Mouse (Mus musculus): ENCODE data around the gene B2m.

The B2m gene

DNA sequence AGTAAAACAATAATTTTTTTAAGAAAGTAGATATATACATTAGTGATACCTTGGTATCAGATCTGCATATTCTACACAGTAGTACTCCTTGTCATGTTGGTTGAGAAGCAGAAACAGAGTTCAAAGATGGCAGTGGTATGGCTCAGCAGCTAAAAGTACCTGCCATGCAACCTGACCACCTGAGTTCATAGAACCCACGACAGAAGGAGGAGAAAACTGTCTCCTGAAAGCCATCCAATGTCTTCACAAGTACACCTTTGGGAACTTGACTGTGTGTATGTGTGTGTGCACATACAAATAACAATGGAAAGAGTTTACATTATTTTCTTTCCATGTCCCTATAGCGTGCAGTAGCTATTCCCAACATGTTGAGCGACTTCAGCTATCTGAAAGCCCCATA, 2.2 kb downstream of the B2m start:
- in situ Hi-C loops (cut with MboI): no loop called here

GRCm38 (mm10) chr2:122151221-122151620, 3.7 kb downstream of the B2m start:
- in situ Hi-C loops (cut with MboI): no loop called here

DNA sequence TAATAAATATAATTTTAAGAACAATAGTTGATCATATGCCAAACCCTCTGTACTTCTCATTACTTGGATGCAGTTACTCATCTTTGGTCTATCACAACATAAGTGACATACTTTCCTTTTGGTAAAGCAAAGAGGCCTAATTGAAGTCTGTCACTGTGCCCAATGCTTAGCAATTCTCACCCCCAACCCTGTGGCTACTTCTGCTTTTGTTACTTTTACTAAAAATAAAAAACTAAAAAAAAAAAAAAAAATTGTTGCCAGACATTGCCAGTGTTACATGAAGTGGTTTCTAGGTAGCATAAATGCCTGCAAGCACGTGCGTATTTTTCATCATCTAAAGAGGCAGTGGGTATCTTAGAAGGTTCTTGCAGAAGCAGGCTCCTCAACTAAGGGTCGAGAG, 5.4 kb downstream of the B2m start:
- in situ Hi-C loops (cut with MboI): no loop called here

- in situ Hi-C loops (cut with MboI): no loop called here
Observed at GRCm38 (mm10) chr2:122153681-122154365, 6.3 kb downstream of the B2m start.

DNA sequence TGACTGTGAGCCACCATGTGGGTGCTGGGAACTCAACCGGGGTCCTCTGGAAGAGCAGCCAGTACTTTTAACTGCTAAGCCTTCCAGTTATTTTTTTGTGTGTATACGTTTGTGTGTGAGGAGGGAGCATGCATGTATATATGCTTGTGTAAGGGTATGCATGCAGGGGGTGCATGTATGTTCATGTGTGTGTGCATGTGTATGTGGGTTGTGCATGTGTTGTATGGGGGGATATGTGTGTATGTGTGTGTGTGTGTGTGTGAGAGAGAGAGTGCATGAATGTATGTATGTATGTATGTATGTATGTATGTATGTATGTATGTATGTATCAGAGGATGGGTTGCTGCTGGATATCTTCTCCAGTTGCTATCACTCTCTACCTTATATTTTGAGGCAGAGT, 7.0 kb downstream of the B2m start:
- in situ Hi-C loops (cut with MboI): no loop called here

- in situ Hi-C loops (cut with MboI): no loop called here
Observed at GRCm38 (mm10) chr2:122155292-122155691, 7.8 kb downstream of the B2m start.

GRCm38 (mm10) chr2:122156051-122156700, 8.7 kb downstream of the B2m start:
- in situ Hi-C loops (cut with MboI): no loop called here

DNA sequence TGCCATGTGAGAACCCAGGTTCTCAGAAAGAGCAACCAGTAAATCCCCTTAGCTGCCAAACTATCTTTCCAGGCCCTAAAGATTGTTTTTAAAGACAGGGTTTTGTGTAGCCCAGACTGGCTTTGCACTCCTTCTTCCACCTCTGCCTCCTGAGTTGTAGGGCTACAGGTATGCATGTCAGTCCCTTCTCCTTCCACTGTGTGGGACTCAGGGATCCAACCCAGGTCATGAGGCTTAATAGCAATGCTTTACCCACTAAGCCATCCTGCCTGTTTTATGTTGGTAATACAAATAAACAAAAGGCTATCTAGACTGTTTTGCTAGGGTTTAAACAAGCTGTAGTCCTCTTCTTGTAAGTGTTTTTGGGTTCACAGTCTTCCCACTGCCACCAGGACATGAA, 10.1 kb downstream of the B2m start:
- in situ Hi-C loops (cut with MboI): no loop called here

DNA sequence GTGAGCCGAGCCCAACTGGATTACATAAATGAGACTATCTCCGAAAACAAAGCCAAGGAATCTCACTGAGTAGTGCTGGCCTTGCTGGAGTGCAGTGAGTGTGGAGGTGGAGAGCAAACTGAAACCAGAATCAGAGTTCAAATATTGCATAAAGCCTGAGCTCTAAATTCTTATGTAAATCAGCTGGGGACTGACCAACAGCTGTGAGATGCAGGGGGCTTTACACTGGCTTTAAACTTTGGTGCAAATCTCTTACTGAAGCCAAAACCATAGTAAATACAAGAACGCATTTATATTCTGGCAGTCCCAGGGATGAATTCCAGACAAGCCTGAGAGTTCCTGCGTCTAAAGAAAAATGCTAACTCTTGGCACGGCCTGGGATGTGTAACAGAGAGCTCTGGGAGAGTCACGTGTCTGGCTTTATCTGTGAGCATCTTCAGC, 10.9 kb downstream of the B2m start:
- in situ Hi-C loops (cut with MboI): no loop called here

DNA sequence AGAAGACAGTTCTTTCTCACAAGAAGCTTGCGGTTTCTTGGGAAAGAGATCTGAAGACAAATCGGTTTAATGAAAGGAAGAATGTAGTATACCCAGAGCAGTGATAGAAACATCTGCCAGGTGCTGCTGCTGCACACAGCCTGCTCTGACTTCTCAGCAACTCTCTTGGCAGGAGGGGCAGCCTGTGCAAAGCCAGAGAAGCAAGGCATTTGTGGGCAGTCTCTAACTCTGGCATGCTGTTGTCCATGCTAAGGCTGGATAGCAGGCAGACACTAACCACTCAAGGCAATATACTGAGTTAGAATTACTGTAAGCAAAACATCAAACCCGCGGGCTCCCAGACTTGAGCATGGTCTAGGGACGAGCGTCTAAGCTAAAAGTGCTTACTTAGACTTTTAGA, 12.2 kb downstream of the B2m start:
- in situ Hi-C loops (cut with MboI): loop anchor here (5.0 kb wide), 2 partner anchors 42 to 87 kb away; partner anchors contain the start of gene Spg11

GRCm38 (mm10) chr2:122160680-122161079, 13.2 kb downstream of the B2m start, which contains the start of gene Trim69:
TSS of gene Trim69 (plus strand) at chr2:122160700.
- in situ Hi-C loops (cut with MboI): loop anchor here (5.0 kb wide), 2 partner anchors 43 to 88 kb away; partner anchors contain the start of gene Spg11

GRCm38 (mm10) chr2:122161542-122161941, 14.1 kb downstream of the B2m start:
- in situ Hi-C loops (cut with MboI): loop anchor here (5.0 kb wide), 2 partner anchors 44 to 89 kb away; partner anchors contain the start of gene Spg11

- in situ Hi-C loops (cut with MboI): loop anchor here (5.0 kb wide), 2 partner anchors 45 to 90 kb away; partner anchors contain the start of gene Spg11
Observed at GRCm38 (mm10) chr2:122162529-122162928, 15.0 kb downstream of the B2m start.

DNA sequence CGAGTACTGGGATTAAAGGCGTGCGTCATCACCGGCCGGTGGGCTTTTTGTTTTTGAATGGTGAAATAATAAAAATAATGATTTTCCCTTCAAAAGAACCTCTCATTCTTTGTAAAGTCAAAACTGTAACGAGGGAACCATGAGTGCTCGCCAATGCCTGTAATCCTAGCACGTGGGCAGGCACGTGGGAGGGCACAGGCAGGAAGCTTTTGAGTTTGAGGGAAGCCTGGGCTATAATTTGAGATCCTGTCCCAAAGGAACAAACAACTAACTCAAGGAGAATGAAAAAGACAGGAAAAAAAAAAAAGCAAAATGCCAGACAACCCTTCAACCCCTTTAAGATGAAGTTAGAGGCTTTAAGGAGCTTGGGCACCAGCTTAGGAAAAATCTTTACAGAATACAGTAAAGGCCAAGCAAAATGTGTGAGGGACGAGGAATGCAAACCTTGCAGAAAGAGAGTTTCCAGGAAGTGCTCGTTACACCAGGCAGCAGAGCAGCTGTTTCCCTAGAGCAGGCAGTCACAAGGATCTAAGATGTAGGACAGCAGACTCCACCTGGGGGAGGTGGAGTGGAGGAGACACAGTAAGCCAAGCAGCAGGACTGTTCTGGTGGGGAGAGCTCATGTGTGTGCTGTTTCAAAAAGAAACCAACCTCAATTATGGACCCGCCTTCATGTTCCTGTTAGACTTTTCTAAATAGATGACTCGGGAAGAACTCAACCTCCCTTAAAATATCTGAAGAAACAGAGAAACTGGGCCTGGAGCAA, 16.1 kb downstream of the B2m start:
- in situ Hi-C loops (cut with MboI): loop anchor here (5.0 kb wide), 2 partner anchors 46 to 91 kb away; partner anchors contain the start of gene Spg11

DNA sequence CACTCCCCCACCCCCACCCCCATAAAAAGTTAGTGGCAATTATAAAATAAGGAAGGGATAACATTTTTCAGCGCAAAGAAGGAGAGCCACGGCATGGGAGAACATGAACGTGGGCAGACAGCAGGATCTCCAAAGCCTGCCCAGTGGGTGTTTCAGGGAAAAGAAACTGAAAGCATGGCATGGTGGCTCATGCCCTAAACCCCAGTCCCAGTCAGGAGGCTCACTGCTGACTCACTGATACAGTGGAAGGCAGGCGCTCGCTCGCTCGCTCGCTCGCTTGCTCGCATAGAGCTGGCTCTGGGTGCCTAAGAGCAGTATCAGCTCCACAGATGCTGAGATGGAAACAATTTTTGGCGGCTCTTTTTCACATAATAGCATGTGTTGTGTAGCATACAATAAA, 16.8 kb downstream of the B2m start:
- in situ Hi-C loops (cut with MboI): loop anchor here (5.0 kb wide), 2 partner anchors 47 to 92 kb away; partner anchors contain the start of gene Spg11

- in situ Hi-C loops (cut with MboI): no loop called here
Observed at GRCm38 (mm10) chr2:122171292-122171691, 23.8 kb downstream of the B2m start.

- in situ Hi-C loops (cut with MboI): no loop called here
Observed at GRCm38 (mm10) chr2:122172188-122172587, 24.7 kb downstream of the B2m start.

- in situ Hi-C loops (cut with MboI): no loop called here
Observed at GRCm38 (mm10) chr2:122180051-122180822, 32.8 kb downstream of the B2m start.

DNA sequence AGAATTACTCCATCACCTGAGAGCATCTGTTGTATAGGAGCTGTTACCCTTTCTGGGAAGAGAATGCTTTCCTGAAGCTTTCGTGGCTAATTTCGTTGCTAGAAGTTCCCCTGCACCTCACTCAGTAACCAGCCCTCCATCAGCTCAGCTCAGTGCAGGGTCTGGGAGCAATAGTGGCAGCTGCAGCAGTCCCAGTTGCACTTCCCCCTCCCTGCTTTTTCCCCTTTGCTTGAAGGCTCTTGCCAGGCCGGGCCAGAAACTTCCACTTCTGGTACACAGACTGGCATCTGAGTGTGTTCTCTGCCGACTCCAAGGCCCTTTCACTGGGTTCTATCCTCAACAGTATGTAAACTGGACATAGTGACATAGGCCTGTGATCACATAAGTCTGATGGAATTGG, 37.6 kb downstream of the B2m start:
- in situ Hi-C loops (cut with MboI): no loop called here

DNA sequence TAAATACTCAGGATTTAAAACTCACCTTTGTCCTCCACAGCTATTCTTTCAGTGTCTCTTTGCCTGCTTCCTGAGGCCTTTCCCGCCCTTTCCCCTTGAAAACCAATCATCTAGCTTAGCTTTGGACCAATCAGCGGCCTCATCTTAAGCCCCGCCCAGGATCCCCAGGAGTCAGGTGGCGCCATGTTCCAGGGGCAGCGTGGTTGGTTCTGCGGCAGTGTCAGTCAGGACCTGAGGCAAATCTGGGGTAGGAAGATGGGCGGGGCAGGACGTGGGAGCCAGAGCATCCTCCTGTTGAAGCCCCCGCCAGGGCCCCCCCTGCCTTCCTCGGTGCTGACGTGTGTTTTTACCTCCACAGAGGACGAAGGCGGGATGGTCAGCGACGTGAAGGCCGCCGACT, 38.6 kb downstream of the B2m start, which contains the start of the genes Patl2 and Terb2:
TSS of gene Patl2 (minus strand) at position 84 of the 400 bp plus-strand sequence.
TSS of gene Terb2 (plus strand) at position 167 of the 400 bp plus-strand sequence.
- in situ Hi-C loops (cut with MboI): no loop called here

GRCm38 (mm10) chr2:122186751-122187150, 39.3 kb downstream of the B2m start:
- in situ Hi-C loops (cut with MboI): no loop called here
